Mouse (Mus musculus): ENCODE data around the gene Snrpn.
"Not testable (repeated sequence)": the region's sequence is repeated elsewhere in the genome, so short reads cannot be mapped to it uniquely, and the experiment has no call there.

The Snrpn gene

DNA sequence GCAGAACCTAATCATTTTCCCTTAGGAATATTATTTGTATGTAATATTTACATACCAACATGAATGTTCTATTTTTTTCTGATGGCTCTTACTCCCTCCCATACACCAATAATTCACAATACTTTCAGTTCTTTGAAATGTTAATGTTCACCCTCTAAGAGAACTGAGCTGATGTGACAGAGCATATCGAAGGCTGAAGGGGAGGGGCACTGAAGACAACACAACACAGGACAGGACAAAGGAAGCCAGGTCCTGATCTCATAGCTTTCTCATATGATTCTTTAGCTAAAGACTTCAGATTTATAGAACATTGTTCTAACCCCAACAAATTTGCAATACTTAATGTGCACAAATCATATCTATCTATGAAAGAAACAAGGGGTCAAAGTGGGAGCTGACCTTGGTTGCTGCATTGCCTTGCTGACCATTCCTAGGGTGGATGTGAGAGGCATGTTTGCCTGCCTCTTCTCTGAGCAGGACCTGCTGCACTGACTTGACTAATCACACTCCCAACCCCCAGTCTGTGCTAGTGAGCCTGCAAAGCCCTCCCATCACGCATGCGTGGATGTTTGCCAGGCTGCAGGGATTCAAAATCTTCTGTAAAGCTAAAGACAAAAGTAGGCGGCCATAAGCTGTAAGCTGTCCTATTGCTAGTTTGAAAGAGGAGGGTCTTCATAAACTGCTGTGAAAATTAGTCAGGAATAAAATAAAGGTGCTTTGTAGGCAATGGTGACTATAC, at the start of gene Snrpn:
Gene Snrpn (minus strand): TSS at position 478 of the 739 bp plus-strand sequence.
- DNase-seq, result no peak

DNA sequence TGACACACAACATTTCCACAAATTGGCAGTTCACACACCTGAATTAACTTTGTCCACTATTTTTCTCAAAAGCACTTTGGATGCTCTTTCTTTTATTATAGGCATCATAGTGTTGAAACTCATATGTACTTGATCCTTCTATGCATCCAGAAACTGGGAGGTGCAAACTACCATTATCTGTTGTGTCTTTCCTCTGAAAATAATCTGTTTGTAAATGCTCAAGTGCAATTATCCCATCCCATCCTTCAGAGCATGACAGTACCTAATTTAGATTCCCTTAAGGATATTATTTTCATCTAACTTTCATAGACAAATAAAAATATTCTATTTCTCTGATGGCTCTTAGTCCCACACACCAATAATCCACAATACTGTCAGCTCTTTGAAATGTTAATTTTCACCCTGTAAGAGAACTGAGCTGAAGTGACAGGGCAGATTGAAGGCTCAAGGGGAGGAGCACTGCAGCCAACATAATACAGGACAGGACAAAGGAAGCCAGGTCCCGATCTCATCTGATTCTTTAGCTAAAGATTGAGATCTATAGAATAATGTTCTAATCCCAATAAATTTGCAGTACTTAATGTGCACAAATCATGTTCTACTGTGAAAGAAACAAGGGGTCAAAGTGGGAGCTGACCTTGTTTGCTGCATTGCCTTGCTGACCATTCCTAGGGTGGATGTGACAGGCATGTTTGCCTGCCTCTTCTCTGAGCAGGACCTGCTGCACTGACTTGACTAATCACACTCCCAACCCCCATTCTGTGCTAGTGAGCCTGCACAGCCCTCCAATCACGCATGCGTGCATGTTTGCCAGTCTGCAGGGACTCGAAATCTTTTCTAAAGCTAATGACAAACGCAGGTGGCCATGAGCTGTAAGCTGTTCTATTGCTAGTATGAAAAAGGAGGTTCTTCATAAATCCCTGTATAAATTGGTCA, 30.5 kb upstream of the Snrpn start:
- DNase-seq, result no peak

DNA sequence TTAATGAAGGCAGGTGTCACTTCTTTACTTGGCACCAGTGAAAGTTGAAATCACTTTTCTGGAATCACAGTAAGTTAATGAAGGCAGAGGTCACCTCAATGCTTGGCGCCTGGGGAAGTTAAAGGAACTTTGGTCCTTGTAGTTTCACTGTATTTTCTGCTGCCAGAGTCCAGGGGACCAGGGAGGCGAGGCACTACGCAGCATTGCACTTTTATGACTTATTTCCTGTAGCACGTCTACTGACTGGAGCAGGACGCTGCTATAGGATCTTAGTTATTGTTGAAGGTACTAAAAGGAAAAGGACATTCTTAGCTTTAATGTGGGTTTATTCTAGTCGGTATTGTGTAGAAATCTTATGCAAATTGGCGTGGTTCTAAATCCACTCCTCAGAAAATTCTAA, 14.7 kb downstream of the Snrpn start:
- no peak for DNase-seq

DNA sequence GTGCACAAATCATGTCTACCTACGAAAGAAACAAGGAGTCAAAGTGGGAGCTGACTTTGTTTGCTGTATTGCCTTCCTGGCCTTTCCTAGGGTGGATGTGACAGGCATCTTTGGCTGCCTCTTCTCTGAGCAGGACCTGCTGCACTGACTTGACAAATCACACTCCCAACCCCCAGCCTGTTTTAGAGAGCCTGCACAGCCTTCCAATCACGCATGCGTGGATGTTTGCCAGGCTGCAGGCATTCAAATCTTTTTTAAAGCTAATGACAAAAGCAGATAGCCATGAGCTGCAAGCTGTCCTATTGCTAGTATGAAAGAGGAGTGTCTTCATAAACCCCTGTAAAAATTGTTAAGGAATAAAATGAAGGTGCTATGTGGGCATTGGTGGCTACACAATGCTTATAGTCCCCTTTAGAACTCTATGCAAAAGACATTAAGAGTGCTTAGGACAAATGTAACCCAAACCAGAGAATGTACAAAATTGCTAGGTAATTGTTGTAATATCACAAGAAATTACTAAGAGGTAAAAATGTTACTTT, 16.9 kb downstream of the Snrpn start:
- DNase-seq, result not testable (repeated sequence)

DNA sequence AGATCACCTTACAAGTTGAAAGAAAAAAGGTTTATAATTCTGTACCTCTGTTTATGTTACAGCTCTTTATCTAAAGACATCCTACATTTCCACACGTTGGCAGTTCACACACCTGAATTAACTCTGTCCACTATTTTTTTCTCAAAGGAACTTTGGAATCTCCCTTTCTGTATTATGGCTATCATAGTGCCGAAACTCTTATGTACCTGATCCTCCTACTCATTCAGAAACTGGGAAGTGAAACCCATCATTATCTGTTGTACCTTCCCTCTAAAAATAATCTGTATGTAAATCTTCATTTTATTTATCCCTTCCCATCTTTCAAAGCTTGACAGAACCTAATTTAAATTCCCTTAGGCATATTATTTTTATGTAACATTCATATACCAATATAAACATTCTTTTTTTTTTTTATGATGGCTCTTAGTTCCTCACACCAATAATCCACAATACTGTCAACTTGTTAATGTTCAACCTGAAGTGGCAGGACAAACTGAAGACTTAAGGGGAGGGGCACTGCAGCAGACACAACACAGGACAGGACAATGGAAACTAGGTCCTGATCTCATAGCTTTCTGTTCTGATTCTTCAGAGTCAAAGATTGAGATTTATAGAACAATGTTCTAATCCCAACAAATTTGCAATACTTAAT, 17.5 kb downstream of the Snrpn start:
- DNase-seq, result no peak

DNA sequence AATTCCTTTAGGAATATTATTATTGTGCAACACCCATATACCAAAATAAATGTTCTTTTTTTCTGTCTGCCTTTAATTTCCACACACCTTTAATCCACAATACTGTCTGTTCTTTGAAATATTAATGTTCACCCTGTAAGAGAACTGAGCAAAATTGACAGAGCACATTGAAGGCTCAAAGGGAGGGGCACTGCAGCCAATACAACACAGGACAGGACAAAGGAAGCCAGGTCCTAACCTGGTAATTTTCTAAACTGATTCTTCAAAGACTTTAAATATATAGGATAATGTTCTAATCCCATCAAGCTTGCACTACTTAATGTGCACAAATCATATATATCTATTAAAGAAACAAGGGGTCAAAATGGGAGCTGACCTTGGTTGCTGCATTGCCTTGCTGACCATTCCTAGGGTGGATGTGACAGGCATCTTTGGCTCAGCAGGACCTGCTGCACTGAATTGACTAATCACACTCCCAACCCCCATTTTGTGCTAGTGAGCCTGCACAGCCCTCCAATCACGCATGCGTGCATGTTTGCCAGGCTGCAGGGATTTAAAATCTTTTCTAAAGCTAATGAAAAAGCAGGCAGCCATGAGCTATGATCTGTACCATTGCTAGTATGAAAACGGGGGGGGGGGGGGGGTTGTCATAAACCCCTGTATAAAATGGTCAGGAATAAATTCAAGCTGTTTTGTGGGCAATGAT, 42.7 kb downstream of the Snrpn start:
- DNase-seq, result no peak

DNA sequence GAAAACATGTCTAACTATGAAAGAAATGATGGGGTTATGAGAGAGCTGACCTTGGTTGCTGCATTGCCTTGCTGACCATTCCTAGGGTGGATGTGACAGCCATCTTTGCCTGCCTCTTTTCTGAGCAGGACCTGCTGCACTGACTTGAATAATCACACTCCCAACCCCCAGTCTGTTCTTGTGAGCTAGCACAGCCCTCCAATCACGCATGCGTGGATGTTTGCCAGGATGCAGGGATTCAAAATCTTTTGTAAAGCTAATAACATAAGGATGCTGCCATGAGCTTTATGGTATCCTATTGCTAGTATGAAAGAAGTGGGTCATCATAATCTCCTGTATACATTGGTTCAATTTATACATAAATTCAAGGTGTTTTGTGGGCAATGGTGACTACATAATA, 63.7 kb downstream of the Snrpn start:
- no peak for DNase-seq

DNA sequence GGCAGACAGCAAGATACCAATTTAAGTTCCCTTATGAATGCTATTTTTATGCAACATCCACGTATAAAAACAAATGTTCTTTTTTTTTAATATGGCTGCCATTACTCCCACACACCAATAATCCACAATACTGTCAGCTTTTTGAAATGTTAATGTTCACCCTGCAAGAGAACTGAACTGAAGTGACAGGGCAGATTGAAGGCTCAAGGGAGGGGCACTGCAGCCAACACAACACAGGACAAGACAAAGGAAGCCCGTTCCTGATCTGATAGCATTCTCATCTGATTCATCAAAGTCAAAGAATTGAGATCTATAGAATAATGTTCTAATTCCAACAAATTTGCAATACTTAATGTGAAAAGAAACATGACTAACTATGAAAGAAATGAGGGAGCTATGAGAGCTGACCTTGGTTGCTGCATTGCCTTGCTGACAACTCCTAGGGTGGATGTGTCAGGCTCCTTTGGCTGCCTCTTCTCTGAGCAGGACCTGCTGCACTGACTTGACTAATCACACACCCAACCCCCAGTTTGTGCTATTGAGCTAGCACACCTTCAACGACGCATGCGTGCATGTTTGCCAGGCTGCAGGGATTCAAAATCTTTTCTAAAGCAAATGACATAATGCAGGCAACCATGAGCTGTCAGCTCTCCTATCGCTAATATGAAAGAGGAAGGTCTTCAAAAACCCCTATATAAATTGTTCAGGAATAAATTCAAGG, 92.4 kb downstream of the Snrpn start:
- no peak for DNase-seq

DNA sequence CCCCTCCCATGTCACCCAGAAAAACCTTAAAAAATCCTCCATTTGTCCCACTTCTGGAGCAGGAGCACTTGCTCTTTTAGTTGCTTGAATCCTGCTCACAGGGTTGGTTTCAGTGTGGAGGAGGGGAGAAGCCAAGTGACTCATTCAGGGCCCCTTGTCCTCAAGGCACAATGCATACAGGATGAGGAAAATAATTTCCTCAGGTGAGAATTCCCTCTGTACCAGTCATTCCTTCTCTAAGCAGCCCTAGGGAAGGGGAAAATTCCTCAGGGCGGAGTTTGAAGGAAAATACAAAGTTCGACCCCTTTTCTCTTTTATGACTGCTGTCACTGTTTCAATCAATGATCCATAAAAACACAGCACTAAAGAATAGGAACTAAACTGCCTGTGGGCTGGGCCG, 126.8 kb downstream of the Snrpn start:
- no peak for DNase-seq

DNA sequence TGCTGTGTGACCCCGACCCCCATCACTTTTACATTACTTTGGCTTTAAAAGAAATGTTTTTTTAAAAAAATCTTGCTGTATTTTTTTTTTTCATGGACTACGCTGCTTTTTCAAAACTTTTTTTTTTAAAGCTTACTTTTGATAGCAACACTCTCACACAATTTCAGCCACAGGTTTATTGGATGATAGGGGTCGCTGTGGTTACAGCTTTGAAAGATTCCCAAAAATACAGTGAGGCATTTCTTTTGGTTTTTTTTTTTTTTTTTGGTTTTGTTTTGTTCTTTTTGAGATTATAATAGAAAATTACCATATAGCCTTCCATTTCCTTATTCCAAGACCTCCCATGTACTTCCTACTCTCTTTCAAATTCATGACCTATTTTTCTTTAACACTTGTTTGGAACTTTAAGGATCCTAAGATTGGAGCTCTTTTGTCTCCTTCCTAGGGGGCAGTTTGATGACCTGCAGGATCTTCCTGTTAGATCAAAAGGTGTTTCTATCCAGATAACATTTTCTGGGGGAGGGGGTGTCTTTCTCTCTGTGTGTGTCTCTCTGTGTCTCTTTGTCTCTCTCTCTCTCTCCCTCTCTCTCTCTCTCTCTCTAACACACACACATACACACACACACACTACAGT, 132.2 kb downstream of the Snrpn start:
- DNase-seq, result no peak

DNA sequence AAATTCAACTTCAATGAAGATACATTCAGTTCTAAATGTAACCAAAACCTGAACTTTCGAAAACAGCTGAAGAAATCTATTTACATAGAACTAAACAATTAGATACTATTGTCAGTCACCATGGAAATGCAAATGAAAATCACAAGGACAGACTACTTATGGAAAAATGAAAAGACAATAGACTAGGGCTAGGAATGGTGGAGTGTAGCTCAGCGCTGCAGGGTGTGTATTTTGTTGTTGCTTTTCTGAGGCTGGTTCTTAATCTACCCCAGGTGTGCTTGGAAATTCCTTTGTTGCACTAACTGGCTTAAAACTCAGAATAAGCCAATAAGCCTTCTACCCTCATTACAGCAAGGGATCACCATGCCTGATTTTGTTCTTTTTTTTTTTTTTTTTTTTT, 133.8 kb downstream of the Snrpn start:
- DNase-seq, result no peak

DNA sequence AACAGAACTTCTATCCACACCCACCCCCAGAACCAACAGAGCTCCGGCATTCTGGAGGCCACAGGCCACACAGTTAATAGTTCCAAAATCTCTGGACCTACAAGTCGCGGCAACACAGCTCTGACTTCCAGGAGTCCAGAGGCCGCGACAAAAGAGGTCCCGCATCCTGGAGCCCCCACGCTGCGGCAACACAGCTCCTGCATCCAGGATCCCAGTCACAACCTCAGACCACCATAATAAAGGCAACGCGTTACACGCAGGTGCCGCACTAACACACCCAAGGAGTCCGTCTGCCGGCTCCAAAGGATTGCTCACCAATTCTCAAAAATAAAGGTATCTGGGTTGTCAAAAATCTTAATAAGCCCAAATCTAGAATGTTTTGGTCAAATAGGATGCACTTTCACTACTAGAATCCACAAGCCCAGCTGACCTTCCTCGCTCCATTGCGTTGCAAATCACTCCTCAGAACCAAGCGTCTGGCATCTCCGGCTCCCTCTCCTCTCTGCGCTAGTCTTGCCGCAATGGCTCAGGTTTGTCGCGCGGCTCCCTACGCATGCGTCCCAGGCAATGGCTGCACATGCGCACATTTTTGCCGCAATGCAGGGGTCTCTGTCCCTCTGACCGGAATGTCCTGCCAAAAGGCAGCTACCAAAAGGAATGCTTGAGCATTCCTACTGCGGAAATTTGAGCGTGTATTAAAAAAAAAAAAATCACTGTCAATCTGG, 135.3 kb downstream of the Snrpn start, which contains the start of the genes Snurf and Gm38393:
Gene Snurf (minus strand): TSS at position 444 of the 725 bp plus-strand sequence.
Gene Gm38393 (minus strand): TSS at position 459 of the 725 bp plus-strand sequence.
- peak; percentile 42 to 64 for DNase-seq

DNA sequence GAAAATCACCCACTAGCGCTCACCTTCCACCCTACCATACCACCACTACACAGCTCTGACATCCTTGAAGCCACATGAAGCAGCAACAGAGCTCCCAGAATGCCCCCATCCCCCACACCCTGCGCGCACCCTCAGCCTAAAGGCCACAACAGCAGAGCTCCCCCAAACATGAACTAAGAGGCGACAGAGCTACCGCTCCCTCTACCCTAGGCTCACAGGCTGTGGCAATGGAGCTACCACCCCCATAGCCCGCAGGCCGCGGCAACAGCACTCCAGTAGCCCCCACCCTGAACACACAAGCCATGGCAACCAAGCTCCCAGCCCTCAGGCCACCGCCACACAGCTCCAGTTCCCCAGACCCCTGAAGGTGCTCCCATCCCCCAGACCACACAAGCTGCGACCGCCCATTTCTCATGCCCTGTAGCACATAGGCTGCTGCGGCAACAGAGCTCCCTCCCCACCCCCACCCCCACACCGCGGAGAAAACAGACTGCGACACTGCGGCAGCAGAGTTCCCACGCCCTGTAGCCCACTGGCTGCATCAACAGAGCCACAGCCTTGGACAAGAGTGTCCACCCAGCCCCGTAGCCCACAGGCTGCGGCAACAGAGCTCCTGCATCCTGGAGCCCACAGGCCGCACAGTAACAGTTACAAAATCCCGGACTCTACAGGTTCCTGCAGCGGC, 136.0 kb downstream of the Snrpn start:
- DNase-seq, result peak in 1 of 2 experiments; percentile 7

DNA sequence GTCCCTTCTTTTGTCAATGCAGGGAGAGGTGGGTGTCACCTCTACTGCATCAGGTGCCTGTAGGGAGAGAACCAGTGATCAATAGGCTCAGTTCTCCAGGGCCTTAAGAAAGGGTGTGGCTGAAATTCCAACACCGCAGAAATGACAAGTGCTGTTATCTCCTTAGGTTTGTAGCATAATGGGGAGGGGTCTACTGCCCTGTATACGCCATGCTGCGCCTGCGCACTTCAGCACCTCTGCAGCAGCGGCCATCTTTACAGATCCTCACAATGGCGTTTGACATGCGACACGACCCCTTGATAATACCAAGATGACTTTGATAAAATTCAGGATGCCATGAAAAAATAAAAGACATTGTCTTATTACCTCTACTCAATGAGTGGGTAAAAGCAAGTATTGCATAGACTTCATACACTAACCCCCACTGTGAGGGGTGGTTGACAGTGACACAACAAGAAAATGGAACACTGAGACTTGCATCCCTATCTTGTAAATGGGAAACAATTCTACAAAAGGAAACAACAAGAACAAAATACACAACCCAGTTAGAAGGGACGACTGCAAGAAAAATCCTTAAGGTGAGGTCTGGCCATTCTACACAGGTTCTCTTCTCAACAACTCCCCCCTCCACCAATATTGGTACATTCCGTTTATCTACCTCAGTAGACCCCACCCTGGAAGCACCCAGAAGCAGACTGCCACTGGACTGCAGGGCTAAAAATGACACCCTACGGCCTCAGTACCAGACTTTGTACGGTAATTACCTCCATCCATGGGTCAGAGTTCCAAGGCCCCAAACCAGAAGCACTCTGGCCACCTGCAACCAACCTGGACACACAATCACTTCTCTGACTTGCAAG, 136.8 kb downstream of the Snrpn start:
- DNase-seq, result no peak

DNA sequence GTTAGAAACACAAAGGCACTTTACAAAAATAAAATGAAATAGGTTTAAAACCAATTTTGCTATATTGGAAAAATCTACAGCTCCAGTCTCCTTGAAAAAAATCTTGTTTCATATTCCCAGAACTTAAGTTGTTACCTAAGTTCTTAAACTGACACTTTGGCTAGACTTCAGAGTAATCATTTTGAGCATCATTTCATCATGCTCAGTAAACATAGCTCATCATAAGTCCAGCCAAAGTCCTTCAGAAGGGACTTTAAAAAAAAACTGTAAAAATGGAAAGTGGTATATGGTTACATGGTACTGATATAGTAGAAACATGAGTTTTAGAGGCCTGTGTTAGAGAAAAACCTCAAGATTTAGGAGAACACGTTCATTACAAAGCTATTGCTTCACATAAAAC, 161.4 kb downstream of the Snrpn start:
- DNase-seq, result no peak

All from lung, adult 18-20 months (tissue).